Mouse (Mus musculus): ENCODE results near the gene Cxcr1. TPM values are rescaled to one million over a fixed set of nuclear protein-coding genes. Genes with fewer than 3 reads are reported as not detected.
A peak's percentile ranks its signal among the peaks of the same experiment; 100 is the strongest.

Gene Cxcr1
- not detected in 2 replicates for polyA plus RNA-seq (2012; rRNA removed)

- Histone ChIP-seq H3K4me1 (ENCODE audit: control insufficient read depth, insufficient read depth, low read length) (no peaks in the 10 kb centered on the region), H3K36me3 (ENCODE audit: control insufficient read depth, insufficient read depth, low read length) (no peaks in the 10 kb centered on the region), H3K27me3 (ENCODE audit: control insufficient read depth, insufficient read depth, low read length) (no peaks in the 10 kb centered on the region), H3K27ac (ENCODE audit: control insufficient read depth, insufficient read depth, low read depth, low read length) (no peak within 1 kb of the TSS), H3K4me3 (ENCODE audit: control insufficient read depth, low read depth, low read length) (no peak within 1 kb of the TSS)
- no peak for TF ChIP-seq POLR2A (IDR thresholded peaks at IDR 0.05; ENCODE audit: control insufficient read depth, low read depth, low read length)
- no peak for TF ChIP-seq CTCF (IDR thresholded peaks at IDR 0.05; ENCODE audit: control insufficient read depth, insufficient read depth, insufficient replicate concordance, low read depth, low read length)
Observed at GRCm38 (mm10) chr1:74194445-74194844, at the start of gene Cxcr1. Cxcr1 (minus strand) TSS chr1:74194631.

- Histone ChIP-seq H3K4me1 (ENCODE audit: control insufficient read depth, insufficient read depth, low read length) (peaks cover 12% of the 10 kb centered on the region), H3K4me3 (ENCODE audit: control insufficient read depth, low read depth, low read length) (no peak overlapping the region), H3K27me3 (ENCODE audit: control insufficient read depth, insufficient read depth, low read length) (no peaks in the 10 kb centered on the region), H3K36me3 (ENCODE audit: control insufficient read depth, insufficient read depth, low read length) (no peaks in the 10 kb centered on the region), H3K27ac (ENCODE audit: control insufficient read depth, insufficient read depth, low read depth, low read length) (no peak overlapping the region)
- TF ChIP-seq POLR2A (IDR thresholded peaks at IDR 0.05; ENCODE audit: control insufficient read depth, low read depth, low read length) = no peak
Observed at GRCm38 (mm10) chr1:74240832-74241231, 46.4 kb upstream of the Cxcr1 start.

DNA sequence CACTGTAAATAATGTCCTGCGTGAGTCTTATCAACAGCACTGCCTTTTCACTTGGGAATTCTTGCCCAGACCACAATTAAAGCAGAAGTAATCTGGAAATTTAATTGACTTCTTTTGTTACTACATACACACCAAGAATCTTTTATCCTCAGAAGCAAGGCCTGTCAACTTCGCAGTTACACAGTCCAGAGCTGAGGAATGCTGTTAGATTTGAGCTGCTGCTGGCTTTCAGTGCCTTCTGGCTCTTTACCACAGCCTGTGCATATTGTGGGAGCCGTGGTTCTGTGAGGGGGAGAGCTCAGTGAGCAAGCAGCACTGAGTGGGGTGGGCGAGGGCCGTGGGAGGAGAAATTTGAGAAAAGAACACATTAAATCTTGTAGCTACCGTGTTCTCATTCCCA, 45.9 kb upstream of the Cxcr1 start:
- Histone ChIP-seq H3K27me3 (ENCODE audit: control insufficient read depth, insufficient read depth, low read length) (no peaks in the 10 kb centered on the region), H3K4me3 (ENCODE audit: control insufficient read depth, low read depth, low read length) (no peak overlapping the region), H3K36me3 (ENCODE audit: control insufficient read depth, insufficient read depth, low read length) (no peaks in the 10 kb centered on the region), H3K4me1 (ENCODE audit: control insufficient read depth, insufficient read depth, low read length) (peaks cover 12% of the 10 kb centered on the region), H3K27ac (ENCODE audit: control insufficient read depth, insufficient read depth, low read depth, low read length) (no peak overlapping the region)
- no peak for TF ChIP-seq POLR2A (IDR thresholded peaks at IDR 0.05; ENCODE audit: control insufficient read depth, low read depth, low read length)
- no peak for TF ChIP-seq CTCF (IDR thresholded peaks at IDR 0.05; ENCODE audit: control insufficient read depth, insufficient read depth, insufficient replicate concordance, low read depth, low read length)

- Histone ChIP-seq H3K4me1 (ENCODE audit: control insufficient read depth, insufficient read depth, low read length) (peaks cover 12% of the 10 kb centered on the region), H3K36me3 (ENCODE audit: control insufficient read depth, insufficient read depth, low read length) (no peaks in the 10 kb centered on the region), H3K27ac (ENCODE audit: control insufficient read depth, insufficient read depth, low read depth, low read length) (no peak overlapping the region), H3K4me3 (ENCODE audit: control insufficient read depth, low read depth, low read length) (no peak overlapping the region), H3K27me3 (ENCODE audit: control insufficient read depth, insufficient read depth, low read length) (no peaks in the 10 kb centered on the region)
- TF ChIP-seq POLR2A (IDR thresholded peaks at IDR 0.05; ENCODE audit: control insufficient read depth, low read depth, low read length) (no peak), CTCF (IDR thresholded peaks at IDR 0.05; ENCODE audit: control insufficient read depth, insufficient read depth, insufficient replicate concordance, low read depth, low read length) (no peak)
Observed at GRCm38 (mm10) chr1:74239618-74240017, 45.2 kb upstream of the Cxcr1 start.

DNA sequence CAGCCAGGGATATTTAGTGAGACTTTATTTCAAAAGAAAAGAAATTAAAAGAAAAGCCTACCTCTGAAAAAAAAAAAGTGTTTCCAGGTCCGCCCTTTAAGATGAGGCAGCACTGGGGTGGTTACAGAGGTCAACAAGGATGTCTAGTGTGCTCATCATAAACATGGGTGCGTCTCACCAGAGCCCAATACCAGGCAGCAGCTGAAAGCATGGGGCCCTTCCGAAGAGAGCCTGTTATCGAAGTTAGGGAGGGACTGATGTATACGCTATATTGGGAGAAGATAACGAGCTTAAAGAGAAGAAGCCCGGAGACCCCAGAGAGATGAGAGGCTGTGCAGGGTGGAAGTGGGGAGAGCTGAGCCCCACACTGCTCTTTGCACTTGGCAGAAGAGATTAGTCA, 44.7 kb upstream of the Cxcr1 start:
- no peak overlapping the region for H3K4me3 ChIP-seq (ENCODE audit: control insufficient read depth, low read depth, low read length)
- H3K4me1 ChIP-seq (ENCODE audit: control insufficient read depth, insufficient read depth, low read length) = peaks cover 12% of the 10 kb centered on the region
- no peaks in the 10 kb centered on the region for H3K27me3 ChIP-seq (ENCODE audit: control insufficient read depth, insufficient read depth, low read length)
- no peak overlapping the region for H3K27ac ChIP-seq (ENCODE audit: control insufficient read depth, insufficient read depth, low read depth, low read length)
- no peaks in the 10 kb centered on the region for H3K36me3 ChIP-seq (ENCODE audit: control insufficient read depth, insufficient read depth, low read length)
- TF ChIP-seq CTCF (IDR thresholded peaks at IDR 0.05; ENCODE audit: control insufficient read depth, insufficient read depth, insufficient replicate concordance, low read depth, low read length) (no peak), POLR2A (IDR thresholded peaks at IDR 0.05; ENCODE audit: control insufficient read depth, low read depth, low read length) (no peak)

- no peaks in the 10 kb centered on the region for H3K36me3 ChIP-seq (ENCODE audit: control insufficient read depth, insufficient read depth, low read length)
- no peak overlapping the region for H3K27ac ChIP-seq (ENCODE audit: control insufficient read depth, insufficient read depth, low read depth, low read length)
- TF ChIP-seq POLR2A (IDR thresholded peaks at IDR 0.05; ENCODE audit: control insufficient read depth, low read depth, low read length) = no peak
- TF ChIP-seq CTCF (IDR thresholded peaks at IDR 0.05; ENCODE audit: control insufficient read depth, insufficient read depth, insufficient replicate concordance, low read depth, low read length) = no peak
- peak overlapping the region; percentile 34; the same call in 1 of the 2 replicates for H3K4me3 ChIP-seq (ENCODE audit: control insufficient read depth, low read depth, low read length)
- peaks cover 12% of the 10 kb centered on the region for H3K4me1 ChIP-seq (ENCODE audit: control insufficient read depth, insufficient read depth, low read length)
- no peaks in the 10 kb centered on the region for H3K27me3 ChIP-seq (ENCODE audit: control insufficient read depth, insufficient read depth, low read length)
Observed at GRCm38 (mm10) chr1:74238136-74238535, 43.7 kb upstream of the Cxcr1 start.

DNA sequence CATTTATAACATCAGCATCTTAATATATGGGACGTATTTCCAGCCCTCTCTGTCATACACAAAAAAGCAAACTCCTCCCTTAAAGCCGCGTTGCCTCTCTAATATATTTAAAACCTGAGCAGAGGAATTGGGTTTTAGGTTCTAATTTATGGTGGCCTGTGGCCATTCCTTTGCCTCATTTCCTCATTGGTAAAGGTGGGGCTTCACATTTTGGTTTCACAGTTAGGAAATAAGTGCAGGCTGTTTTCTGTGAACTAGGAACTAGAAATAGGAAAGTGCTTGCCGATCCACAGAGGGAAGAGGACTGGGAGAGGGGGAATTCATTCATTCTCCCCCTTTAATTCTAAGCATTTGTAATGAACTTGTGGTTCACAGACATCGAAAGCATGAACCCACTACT, 43.2 kb upstream of the Cxcr1 start:
- no peaks in the 10 kb centered on the region for H3K27me3 ChIP-seq (ENCODE audit: control insufficient read depth, insufficient read depth, low read length)
- TF ChIP-seq POLR2A (IDR thresholded peaks at IDR 0.05; ENCODE audit: control insufficient read depth, low read depth, low read length) = no peak
- no peak for TF ChIP-seq CTCF (IDR thresholded peaks at IDR 0.05; ENCODE audit: control insufficient read depth, insufficient read depth, insufficient replicate concordance, low read depth, low read length)
- peaks cover 12% of the 10 kb centered on the region for H3K4me1 ChIP-seq (ENCODE audit: control insufficient read depth, insufficient read depth, low read length)
- no peaks in the 10 kb centered on the region for H3K36me3 ChIP-seq (ENCODE audit: control insufficient read depth, insufficient read depth, low read length)
- H3K4me3 ChIP-seq (ENCODE audit: control insufficient read depth, low read depth, low read length) = peak overlapping the region; percentile 34; the same call in 1 of the 2 replicates
- no peak overlapping the region for H3K27ac ChIP-seq (ENCODE audit: control insufficient read depth, insufficient read depth, low read depth, low read length)
